Mouse (Mus musculus): ENCODE measurements around the gene Ap2a2. TPM values are rescaled to one million over a fixed set of nuclear protein-coding genes. Genes with fewer than 3 reads are reported as not detected.

The Ap2a2 gene
- total RNA-seq, 1 experiment, result 103 TPM

DNA sequence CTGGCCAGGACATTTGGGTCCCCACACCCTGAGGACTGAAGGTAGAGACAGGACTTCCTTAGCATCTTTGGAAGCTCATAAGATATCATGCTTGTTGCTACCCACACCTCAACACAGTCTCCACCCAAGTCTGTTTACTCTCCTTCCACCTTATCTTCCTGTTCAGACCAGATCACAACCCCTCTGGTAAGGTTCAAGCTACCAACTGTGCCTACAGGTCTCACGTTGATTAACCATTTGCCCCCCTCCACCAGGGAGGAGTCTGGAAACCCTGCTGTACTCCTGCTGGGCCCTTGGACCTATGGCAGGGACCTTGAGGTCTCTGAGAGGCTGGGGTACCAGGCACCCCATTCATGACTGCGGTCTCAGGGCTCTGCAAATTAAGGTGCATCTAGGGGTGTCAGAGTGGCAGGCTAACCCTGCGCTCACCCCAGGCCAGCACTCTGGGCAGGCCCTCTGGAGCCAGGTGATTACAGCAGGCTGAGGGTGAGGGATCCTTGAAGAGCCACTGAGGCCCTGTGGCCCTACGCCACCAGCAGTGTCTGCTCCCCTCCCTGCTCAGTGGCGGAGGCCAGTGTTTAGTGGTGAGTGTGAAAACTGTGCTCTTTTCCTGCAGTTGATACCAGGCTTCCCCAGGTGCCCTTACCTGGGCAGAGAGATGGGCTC, 109.8 kb downstream of the Ap2a2 start:
- H3K36me3 ChIP-seq (ENCODE audit: control insufficient read depth, insufficient read depth, low read length, poor library complexity, severe bottlenecking), result no peaks in the 10 kb centered on the region
- no peak overlapping the region for H3K4me3 ChIP-seq (ENCODE audit: insufficient read depth in 1 of 2, low read depth in 1 of 2, low read length in 2 of 2, poor library complexity in 1 of 2, severe bottlenecking in 1 of 2)
- no peaks in the 10 kb centered on the region for H3K9me3 ChIP-seq (ENCODE audit: control insufficient read depth, insufficient read depth, low read depth, low read length)
- no peak overlapping the region for H3K27ac ChIP-seq (ENCODE audit: insufficient read depth, low read depth, low read length, poor library complexity, severe bottlenecking)
- no peak for TF ChIP-seq HCFC1 (IDR thresholded peaks at IDR 0.05; ENCODE audit: borderline replicate concordance, insufficient read depth, low read length)
- no peak for TF ChIP-seq MAFK (IDR thresholded peaks at IDR 0.05; ENCODE audit: insufficient read depth, low read depth, low read length)
- TF ChIP-seq ZNF384 (IDR thresholded peaks at IDR 0.05; ENCODE audit: low read depth, low read length), result no peak
- TF ChIP-seq ZC3H11A (IDR thresholded peaks at IDR 0.05; ENCODE audit: borderline replicate concordance, low read depth, low read length), result no peak
- TF ChIP-seq CHD2 (IDR thresholded peaks at IDR 0.05; ENCODE audit: low read depth, low read length), result no peak
- in situ Hi-C loops (cut with MboI; ENCODE audit: low sequenced_read_pairs in 2 of 2, unreplicated experiment in 2 of 2), result no loop called here
- DNase-seq (ENCODE audit: low read depth, low spot score), result no peak
- H3K4me1 ChIP-seq (ENCODE audit: control insufficient read depth in 2 of 2, insufficient read depth in 2 of 2, low read length in 2 of 2, poor library complexity in 1 of 2), result no peaks in the 10 kb centered on the region; a peak in 1 of 4 replicates
- no peak overlapping the region for H3K9ac ChIP-seq (ENCODE audit: insufficient read depth, low read depth, low read length, poor library complexity, severe bottlenecking)

GRCm38 (mm10) chr7:141678922-141679321, 116.9 kb downstream of the Ap2a2 start:
- no peaks in the 10 kb centered on the region for H3K36me3 ChIP-seq (ENCODE audit: control insufficient read depth, insufficient read depth, low read length, poor library complexity, severe bottlenecking)
- no peak for TF ChIP-seq HCFC1 (IDR thresholded peaks at IDR 0.05; ENCODE audit: borderline replicate concordance, insufficient read depth, low read length)
- no peak for TF ChIP-seq ZNF384 (IDR thresholded peaks at IDR 0.05; ENCODE audit: low read depth, low read length)
- no peak for TF ChIP-seq MAFK (IDR thresholded peaks at IDR 0.05; ENCODE audit: insufficient read depth, low read depth, low read length)
- no peak for TF ChIP-seq ZC3H11A (IDR thresholded peaks at IDR 0.05; ENCODE audit: borderline replicate concordance, low read depth, low read length)
- TF ChIP-seq CHD2 (IDR thresholded peaks at IDR 0.05; ENCODE audit: low read depth, low read length), result no peak
- no peak overlapping the region for H3K9ac ChIP-seq (ENCODE audit: insufficient read depth, low read depth, low read length, poor library complexity, severe bottlenecking)
- H3K4me3 ChIP-seq (ENCODE audit: insufficient read depth in 1 of 2, low read depth in 1 of 2, low read length in 2 of 2, poor library complexity in 1 of 2, severe bottlenecking in 1 of 2), result no peak overlapping the region
- no peak for DNase-seq (ENCODE audit: low read depth, low spot score)
- no peaks in the 10 kb centered on the region for H3K9me3 ChIP-seq (ENCODE audit: control insufficient read depth, insufficient read depth, low read depth, low read length)
- in situ Hi-C loops (cut with MboI; ENCODE audit: low sequenced_read_pairs in 2 of 2, unreplicated experiment in 2 of 2), result no loop called here
- H3K4me1 ChIP-seq (ENCODE audit: control insufficient read depth in 2 of 2, insufficient read depth in 2 of 2, low read length in 2 of 2, poor library complexity in 1 of 2), result no peaks in the 10 kb centered on the region; a peak in 1 of 4 replicates
- no peak overlapping the region for H3K27ac ChIP-seq (ENCODE audit: insufficient read depth, low read depth, low read length, poor library complexity, severe bottlenecking)

Other genes starting within 250 kb of the Ap2a2 start
- 23.7 and 31.1 TPM in 2 replicates for gene Deaf1, start 234.5 kb upstream of the Ap2a2 start, total RNA-seq (2012; rRNA removed)
- gene Tmem80, start 234.4 kb upstream of the Ap2a2 start, total RNA-seq (2012; rRNA removed), result 7.3 and 9.7 TPM in 2 replicates
- 9.7 and 10.4 TPM in 2 replicates for gene Eps8l2, start 223.3 kb upstream of the Ap2a2 start, total RNA-seq (2012; rRNA removed)
- 327 and 432 TPM in 2 replicates for gene Taldo1, start 170.0 kb upstream of the Ap2a2 start, total RNA-seq (2012; rRNA removed)
- gene Gatd1, start 148.0 kb upstream of the Ap2a2 start, total RNA-seq (2012; rRNA removed), result 25.9 and 41.2 TPM in 2 replicates
- gene Cend1, start 132.7 kb upstream of the Ap2a2 start, total RNA-seq (2012; rRNA removed), result 1.5 and 2.7 TPM in 2 replicates
- 16.2 and 19.8 TPM in 2 replicates for gene Slc25a22, start 124.3 kb upstream of the Ap2a2 start, total RNA-seq (2012; rRNA removed)
- 23.4 and 36.0 TPM in 2 replicates for gene Pidd1, start 118.1 kb upstream of the Ap2a2 start, total RNA-seq (2012; rRNA removed)
- gene Rplp2, start 114.8 kb upstream of the Ap2a2 start, total RNA-seq (2012; rRNA removed), result 3,085 and 4,150 TPM in 2 replicates
- 10.7 and 12.7 TPM in 2 replicates for gene Pnpla2, start 107.0 kb upstream of the Ap2a2 start, total RNA-seq (2012; rRNA removed)
- gene Cracr2b, start 101.1 kb upstream of the Ap2a2 start, total RNA-seq (2012; rRNA removed), result 5.8 and 11.7 TPM in 2 replicates
- 238 and 257 TPM in 2 replicates for gene Cd151, start 94.8 kb upstream of the Ap2a2 start, total RNA-seq (2012; rRNA removed)
- gene Polr2l, start 87.0 kb upstream of the Ap2a2 start, total RNA-seq (2012; rRNA removed), result 110 and 120 TPM in 2 replicates
- gene Tspan4, start 86.9 kb upstream of the Ap2a2 start, total RNA-seq (2012; rRNA removed), result 75.9 and 98.8 TPM in 2 replicates
- gene Chid1, start 22.3 kb upstream of the Ap2a2 start, total RNA-seq (2012; rRNA removed), result 30.1 and 46.1 TPM in 2 replicates
- gene Muc6, start 93.1 kb downstream of the Ap2a2 start, total RNA-seq (2012; rRNA removed), result 0.09 and 0.11 TPM in 2 replicates
- 0.94 and 1.7 TPM in 2 replicates for gene Muc2, start 128.2 kb downstream of the Ap2a2 start, total RNA-seq (2012; rRNA removed)
- gene Muc5ac, start 226.8 kb downstream of the Ap2a2 start, total RNA-seq (2012; rRNA removed), result under 0.01 TPM in 1 of 2 replicates, not detected in the other

All from ES-E14 (cell line).